Mouse (Mus musculus) retina, postnatal 7 days (tissue): ENCODE data around the gene Ppp1r12b.
A peak's percentile ranks its signal among the peaks of the same experiment; 100 is the strongest.

ENCODE experiments used
- DNase-seq: peaks from one replicate; pipeline ENCODE4 v3.0.0-alpha.2; 2012; ENCODE audit warnings: low read depth, low spot score

The Ppp1r12b gene

DNA sequence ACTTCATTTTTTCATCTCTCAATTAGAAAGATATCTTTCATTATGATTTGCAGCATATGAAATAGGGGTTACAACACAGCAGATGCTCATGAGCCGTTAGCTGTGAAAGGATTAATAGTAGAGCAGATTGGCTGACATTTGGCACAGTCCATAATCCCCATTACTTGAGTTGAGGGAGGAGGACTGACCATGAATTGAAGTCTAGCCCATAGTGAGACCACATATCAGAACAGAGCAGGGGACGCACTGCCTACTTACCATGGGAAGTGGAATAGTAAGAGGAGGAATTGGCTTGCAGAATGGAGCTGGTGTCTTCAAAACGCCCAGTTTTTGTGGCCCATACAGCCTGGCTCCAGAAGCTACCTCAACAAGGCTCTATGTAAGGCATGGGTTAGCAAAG, 159.2 kb downstream of the Ppp1r12b start:
- DNase-seq = peak; percentile 50

DNA sequence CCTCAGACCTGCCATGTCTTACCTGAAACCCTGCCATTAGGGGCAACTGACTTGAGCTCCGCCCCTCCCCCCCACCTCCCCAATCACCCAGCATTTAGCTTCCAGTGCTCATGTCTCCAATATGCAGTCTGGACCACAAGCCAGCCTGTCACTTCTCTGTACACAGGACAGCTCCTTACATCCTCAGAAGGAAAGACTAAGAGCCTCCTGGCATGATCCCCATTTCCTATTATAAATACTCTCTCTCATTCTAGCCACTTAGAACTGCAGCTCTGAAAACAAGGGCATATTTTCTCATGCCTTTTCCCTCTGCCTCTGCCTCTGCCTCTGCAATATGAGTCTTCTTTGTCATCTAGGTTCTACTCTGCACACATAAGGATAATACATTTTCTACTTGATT, 159.7 kb downstream of the Ppp1r12b start:
- DNase-seq = no peak

DNA sequence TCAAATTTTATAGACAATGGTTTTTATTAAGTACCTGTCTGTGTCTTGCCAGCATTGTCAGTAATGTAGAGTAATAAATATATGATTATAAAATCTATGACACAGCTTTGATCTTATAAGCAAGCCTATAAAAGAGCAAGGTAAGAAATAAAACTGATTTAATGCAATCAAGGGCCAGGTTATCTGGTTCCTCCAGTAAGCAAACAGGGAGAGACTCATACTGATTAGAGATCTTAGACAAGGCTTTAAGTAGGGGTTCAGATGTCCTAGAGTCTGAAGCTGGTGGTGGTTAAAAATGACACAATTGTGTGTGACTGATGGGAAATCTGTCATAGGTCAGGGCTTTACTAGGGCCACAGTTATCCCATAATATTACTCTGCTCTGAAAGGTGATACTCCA, 164.3 kb downstream of the Ppp1r12b start:
- DNase-seq = no peak

DNA sequence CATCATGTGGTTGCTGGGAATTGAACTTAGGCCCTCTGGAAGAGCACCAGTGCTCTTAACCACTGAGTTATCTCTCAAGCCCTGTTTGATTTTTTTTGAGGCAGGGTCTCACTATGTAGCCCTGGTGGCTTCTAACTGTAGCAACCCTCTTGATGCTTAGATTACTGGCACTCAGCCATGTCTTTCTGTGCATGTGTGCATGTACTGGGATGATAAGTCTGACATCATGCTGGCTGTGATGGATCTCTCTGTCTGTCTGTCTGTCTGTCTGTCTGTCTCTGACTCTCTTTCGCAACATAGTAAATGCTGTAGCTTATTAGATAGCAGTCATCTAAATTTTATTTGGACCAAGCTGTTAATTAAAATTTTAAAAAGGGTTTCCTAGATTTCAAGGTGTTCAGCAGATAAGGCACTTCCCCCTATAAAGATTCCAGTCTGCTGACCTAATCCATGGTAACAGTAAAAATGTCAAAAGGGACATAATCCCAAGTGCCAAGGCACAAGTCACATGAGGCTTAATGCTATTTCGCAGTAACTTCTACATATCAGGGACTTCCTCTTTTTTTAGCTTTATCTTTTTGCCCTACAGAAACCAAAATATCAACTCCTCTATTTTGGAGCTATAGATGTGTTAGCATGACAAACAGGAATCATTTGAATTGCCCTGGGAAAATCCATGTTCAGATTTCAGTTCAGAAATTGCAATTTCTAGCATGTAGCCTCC, 164.9 kb downstream of the Ppp1r12b start:
- DNase-seq = no peak

DNA sequence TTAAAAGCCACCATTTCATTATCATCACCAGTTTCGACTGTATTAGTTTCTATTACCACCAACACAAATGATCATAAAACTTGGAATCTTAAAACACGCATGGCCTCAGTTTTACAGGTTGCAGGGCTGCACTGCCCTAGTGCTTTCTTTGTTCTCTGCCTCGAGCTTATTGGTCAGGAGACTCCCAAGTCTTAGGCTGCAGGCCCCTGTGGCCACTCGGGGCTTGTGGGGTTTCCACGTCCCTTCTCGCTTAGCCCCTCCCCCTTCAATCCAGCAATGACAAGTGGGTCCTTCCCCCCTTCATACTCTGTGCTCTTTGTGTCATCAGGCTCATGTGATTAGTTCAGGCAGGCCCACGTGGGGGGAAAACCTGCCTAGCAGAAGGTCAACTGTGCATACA, 167.6 kb downstream of the Ppp1r12b start:
- no peak for DNase-seq

DNA sequence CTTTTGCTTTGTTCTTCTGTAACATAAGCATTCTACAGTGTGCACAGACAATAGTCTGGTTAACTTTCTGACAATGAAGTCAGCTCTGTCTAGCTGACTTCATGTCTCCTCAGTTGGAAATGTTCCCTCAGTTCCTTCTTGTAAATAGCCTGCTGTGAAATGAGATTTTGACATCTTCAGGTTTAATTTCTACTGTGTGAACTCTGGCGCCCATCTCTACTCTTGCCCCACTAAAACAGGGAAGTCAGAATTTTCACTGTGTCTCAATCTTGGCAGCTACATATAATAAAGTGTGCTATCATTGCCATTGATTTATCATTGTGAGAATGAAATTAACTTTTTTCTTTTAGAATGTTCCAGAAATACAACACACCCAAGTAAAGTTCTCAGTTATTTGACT, 170.8 kb downstream of the Ppp1r12b start:
- no peak for DNase-seq

DNA sequence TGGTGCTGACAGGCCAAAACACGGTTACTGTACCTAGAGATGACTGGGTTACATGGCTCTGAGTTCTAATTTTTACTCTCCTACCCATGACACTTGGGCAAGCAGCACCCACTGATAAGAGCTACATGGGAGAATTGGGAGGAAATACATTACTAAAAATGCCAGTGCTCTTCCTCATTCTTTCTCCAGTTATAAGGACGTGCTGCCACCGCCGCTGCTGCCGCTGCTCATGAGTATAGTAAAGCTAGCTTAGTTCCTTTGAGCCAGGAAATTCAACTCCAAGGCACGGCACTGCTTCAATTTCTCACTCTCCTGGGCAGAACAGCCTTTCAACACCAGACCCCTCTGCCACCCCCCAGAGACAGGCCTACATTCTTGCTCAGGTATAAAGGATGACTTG, 171.3 kb downstream of the Ppp1r12b start:
- DNase-seq = no peak

DNA sequence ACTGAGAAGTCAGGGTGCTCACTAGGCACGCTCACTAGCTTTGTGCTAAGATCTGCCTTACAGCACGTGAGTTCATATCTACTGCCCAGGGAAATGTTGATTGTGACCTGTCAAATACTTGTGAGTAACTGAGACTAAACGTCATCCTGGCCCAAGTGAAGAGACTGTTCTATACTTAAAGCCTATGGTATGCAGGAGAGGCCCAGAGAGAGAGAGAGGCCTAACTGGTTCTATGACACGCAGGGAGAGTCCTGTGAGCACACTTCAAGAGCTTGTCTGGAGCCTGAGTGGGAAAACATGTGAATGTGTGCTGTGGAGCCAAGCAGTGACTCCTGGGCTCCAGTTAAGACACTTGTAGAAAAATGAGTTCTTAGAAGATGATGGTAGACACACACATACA, 171.8 kb downstream of the Ppp1r12b start:
- no peak for DNase-seq

DNA sequence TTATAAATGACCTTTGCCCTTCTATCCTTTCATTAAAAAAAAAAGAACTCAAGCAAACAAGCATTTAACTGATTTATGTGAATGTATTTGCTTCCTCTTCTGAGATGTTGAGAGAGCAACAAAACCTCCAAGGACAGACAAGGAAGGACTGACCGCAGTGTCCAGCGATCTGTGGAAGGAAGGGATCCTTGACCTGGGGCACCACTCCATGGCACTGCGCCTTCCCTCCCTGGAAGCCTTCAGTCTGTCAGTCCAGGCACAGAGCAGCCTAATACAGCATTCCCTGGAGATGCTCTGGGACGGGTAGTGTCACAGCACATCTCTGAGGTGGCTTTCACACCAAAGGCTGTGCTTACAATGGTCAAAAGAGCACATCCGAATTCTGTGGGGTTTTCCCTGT, 172.9 kb downstream of the Ppp1r12b start:
- DNase-seq = no peak

DNA sequence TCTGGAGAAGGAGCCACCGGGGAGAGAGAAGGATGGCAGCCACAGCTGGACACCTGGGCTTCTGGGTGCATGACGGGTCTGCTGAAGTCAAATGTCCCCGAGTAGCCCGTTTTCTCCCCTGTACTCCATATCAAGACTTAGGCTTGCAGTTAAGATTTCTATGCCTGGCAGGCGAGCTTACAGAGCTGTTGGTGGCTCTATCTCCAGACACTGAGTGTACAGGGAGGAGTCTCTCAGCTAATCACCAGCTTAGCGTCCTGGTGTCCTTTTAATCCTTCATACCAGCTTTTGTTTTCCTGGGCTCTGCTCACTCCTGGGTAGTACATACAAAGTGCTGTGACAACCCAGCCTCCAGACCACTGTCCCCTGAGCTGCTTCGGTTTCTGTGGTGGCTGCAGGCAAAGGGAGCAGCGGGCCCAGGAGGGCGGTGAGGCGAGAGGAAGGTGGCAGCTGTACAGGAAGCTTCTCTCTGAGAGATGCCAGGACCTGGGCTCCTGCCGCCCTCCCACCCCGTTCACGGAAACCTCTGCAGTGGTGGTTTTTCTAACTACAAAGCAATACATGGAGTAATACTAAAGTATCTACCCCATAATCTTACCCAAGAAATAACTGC, 177.7 kb downstream of the Ppp1r12b start:
- peak; percentile 57 for DNase-seq

DNA sequence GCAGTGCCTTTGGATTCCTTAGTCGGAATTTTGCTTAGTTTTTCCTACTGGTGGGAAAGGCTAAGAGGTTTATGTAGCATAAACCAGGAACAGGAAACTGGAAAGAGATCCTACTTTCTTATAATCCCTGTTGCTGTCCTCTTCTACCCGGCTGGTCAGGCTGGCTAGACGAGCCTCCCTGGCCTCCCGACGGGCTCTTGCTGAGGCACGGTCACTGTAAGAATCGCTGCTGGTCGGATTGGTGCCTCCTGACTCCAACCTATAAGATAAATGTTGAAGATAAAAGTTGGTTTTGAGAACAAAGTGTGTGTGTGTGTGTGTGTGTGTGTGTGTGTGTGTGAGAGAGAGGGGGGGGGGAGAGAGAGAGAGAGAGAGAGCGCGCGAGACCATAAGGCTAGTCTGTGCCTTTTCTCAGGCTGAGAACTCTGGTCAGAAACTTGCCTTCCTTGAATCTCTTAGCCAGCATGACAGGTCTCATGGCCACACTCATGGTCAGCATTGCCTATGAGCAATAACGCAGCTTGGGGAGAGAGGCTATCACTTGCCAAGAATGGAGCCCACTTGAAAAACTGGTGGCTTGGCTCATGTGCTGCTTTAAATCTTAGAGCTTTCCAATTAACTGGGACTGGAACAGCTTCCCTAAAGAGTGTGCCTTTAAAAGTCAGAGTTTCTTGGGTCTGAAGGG, 178.4 kb downstream of the Ppp1r12b start:
- DNase-seq = no peak

DNA sequence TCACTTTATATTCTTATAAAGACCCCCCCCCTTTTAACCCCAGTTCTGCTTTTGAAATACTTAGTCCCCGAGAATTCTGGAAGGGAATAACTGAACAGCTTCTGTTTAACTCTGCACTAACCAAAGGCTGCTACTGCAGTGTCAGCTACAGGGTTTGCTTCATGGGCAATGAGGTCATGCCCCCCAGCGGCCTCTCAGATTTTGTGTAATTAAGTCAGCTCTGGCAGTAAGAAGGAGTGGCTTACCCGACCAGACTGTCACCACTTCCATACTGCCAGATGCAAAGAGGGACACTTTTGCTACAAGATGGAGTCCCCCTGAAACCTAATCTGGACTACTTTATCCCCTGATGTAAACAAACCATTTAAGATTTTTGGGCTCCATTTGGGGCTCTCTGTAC, 180.1 kb downstream of the Ppp1r12b start:
- DNase-seq = no peak

DNA sequence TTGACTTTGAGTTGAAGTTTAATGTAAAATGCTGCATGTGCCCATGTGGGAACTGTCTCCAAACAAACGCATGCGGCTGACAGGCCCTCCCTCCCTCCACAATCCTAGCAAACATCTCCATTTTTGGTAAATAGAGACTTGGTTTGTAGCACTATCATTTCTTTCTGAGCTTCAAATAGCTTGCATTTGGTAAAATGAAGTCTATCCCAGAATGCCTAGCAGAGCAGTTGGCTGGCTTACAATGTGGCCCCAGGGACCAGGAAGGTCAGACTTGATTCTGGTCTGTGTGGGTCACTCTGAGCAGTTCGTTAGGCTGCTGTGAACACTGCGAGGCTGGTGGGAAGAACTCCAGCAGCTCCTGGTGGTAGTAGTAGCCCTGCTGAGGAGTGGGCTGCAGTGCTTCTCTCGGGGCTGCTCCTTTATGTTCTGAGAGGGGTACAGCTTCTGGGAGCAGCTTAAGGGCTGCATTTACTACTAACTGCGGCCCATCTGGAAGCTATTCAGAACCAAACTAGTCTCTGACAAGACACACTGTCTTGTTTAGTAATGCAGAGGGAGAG, 180.9 kb downstream of the Ppp1r12b start:
- DNase-seq = no peak

DNA sequence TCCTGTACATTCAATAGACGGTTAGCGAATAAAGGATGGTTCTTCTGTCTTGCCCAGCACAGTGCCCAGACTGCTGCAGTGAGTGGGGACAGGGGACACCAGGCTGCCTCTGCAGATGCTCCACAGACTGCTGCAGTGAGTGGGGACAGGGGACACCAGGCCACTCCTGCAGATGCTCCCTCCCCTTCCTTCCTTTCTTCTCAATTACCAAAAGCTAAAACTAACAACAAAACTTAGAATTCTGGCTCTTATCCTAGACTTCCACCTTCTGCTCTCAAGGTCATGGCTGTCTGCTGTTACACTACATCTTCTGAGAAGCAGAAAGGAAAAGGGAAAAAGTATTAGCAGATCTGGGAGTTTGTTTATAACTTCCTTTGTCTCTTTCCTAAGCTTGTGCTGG, 181.5 kb downstream of the Ppp1r12b start:
- no peak for DNase-seq

DNA sequence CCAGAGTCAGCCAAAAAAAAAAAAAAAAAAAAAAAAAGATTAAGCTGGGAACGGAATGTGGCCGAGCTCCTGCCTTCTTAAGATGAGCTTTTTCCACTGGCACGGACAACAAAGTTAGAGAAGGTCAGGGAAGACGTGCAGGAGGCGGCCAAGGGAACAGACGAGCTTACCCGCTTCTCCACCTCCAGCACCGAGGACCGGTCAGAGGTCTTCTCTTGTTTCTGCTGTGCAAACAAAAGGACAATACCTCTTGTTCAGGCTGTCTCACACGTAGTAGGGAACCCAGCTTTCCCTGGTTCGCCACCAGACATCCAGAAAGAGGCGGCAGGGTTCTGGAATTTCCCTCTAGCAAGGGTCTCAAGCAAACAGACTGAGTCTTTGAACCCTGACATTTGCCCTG, 182.5 kb downstream of the Ppp1r12b start:
- DNase-seq = no peak

DNA sequence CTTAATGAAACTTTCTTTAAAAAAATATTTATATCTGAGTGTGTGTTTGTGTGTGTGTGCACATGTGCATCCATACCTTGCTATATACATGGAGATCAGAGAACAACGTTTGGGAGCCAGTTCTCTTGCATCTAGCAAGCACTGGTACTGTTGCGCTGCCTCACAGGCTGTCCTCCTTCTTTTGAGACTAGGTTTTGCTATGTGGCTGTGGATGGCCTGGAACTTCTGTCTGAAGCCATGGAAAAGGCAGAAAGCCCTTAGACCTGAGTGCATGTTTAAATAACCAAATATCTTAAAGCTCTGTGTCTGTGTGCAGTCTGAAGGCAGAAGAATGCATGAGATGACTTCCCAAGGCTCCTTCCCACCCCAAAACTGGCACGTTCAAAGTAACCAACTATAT, 182.9 kb downstream of the Ppp1r12b start:
- DNase-seq = no peak

DNA sequence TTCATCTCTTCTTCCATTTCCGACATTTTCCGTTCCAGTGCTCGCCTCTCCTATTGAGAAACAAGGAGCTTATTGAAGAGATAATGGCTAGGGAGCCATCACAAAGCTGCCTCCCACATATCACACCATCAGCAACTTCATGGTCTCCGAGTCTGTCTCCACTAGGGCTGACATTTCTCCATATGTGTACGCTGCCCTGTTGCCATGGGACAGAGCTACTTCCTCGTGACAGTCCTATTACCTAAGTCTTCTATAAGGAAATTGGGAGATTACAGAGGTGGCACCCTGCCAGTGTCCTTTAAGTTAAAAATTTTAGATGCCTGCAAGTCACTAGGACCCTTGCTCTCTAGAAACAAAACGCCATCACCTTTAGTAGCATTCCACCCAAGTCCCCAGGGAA, 183.7 kb downstream of the Ppp1r12b start:
- DNase-seq = no peak

DNA sequence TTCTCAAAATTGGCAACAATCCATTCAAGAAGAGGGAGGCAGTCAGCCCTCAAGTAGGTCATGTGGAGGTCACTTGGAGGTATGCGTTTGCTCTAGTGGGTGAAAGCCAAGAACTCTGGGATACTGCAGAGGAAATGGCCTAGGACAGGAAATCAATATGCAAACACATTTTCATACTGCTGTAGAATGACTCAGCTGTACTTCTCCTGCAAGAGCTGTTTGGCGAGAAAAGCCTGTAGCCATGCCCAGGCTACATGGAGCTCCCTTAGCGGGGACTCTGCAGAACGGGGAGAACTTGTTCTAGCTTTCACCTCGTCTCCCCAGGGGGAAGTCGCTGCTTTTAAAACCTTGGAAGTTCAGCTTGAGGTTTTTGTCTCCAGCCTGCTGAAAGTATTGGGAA, 184.4 kb downstream of the Ppp1r12b start:
- DNase-seq = no peak

DNA sequence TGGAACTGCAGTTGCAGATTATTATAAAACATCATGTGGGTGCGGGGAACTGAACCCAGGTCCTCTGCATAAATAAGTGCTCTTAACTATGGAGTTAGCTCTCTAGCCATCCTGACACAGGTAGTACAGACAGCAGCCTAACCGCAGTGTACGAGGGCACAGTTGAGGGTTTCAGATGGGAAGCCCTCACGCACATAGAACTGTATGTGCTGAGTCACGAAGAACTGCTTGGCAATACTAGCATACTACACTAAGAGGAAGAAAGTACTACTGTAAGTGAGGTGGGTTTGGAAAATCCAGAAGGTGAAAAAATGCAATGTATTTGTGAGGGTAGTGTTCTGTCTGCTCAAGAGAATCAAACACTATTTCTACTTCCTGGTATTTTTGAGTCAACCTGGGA, 185.4 kb downstream of the Ppp1r12b start:
- DNase-seq = no peak

DNA sequence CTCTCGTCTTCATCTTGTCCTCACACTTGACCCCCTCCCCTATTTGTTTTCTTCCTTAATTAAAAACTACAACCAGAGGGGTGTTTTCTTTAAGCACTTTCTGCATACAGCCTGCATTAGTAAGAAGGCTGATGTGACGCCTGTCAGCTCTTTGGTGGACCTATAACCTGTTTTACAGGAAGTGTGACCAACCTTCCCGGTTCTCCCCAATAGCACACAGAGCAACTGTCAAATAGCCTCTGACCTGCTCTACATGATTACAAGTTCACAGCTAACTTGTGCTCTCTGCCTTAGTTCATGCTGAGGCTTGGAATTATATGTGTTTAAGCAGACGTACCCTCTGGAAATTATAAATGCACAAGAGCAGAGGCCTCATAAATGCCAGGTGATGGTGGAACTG, 189.3 kb downstream of the Ppp1r12b start:
- no peak for DNase-seq

DNA sequence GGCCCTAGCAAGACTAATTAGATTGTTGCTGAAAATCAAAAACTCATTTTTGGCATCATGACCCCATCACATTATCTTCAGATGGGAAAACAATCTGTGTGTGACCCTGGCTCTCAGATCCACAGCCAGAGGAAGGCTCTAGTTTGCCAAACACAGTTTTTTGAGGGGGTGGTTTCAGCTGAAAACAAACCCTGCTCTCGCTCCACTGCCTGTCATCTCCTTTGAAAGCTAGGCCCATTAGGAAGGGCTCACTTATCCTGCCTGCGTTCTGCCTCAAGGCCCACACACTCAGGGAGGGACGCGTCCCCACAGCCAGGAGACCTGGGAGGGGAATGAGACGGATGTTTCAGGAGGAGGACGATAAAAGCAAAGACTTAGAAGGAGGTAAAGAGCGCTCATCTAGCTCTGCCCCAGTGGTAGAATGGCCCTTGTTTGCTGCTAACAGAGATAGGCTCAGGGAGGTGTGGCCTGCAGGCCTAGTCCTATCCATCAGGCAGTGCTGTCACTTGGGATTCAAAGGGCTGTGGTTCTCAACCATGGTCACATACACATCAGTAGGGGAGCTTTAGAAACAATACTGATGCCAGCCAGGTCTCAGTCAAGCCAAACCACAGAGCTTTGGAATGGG, 190.8 kb downstream of the Ppp1r12b start:
- no peak for DNase-seq

DNA sequence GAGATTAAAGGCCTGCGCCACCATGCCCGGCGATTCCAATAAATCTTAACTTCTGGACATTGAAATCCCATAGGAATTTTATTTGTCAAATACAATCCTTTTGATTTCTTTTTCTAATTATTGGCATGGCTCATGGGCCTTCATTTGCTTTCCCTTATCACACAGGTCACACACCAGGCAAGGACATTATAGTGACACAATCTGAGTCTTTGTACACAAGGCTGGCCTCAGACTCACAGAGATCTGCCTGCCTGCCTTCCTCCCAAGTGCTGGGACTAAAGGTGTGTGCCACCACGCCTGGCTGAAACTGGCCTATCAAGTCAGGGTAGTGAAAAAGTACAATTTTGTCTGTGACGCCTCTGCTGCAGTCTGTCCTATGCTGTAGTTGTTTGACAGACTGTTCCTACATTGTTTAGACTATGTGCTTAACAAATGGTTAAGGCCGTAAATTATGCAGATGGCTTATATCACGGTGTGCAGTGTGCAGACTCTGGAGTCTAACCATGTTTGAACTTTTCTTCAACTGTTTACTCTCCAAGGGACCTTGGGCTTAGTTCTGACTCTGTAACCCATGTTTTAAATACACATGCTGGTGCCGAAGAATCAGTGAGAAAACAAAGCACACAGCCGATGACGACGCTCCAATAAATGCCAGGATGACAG, 191.8 kb downstream of the Ppp1r12b start:
- no peak for DNase-seq
